Mouse (Mus musculus) brain, adult 2 months (tissue): ENCODE measurements around the gene Shroom1.

Experiments
- DNase-seq: peaks from one replicate; pipeline ENCODE4 v3.0.0; 2011; ENCODE audit warnings: low read depth, low spot score

The Shroom1 gene

GRCm38 (mm10) chr11:53508591-53508990, 51.6 kb downstream of the Shroom1 start:
- no peak for DNase-seq

GRCm38 (mm10) chr11:53510351-53510750, 53.3 kb downstream of the Shroom1 start:
- no peak for DNase-seq

DNA sequence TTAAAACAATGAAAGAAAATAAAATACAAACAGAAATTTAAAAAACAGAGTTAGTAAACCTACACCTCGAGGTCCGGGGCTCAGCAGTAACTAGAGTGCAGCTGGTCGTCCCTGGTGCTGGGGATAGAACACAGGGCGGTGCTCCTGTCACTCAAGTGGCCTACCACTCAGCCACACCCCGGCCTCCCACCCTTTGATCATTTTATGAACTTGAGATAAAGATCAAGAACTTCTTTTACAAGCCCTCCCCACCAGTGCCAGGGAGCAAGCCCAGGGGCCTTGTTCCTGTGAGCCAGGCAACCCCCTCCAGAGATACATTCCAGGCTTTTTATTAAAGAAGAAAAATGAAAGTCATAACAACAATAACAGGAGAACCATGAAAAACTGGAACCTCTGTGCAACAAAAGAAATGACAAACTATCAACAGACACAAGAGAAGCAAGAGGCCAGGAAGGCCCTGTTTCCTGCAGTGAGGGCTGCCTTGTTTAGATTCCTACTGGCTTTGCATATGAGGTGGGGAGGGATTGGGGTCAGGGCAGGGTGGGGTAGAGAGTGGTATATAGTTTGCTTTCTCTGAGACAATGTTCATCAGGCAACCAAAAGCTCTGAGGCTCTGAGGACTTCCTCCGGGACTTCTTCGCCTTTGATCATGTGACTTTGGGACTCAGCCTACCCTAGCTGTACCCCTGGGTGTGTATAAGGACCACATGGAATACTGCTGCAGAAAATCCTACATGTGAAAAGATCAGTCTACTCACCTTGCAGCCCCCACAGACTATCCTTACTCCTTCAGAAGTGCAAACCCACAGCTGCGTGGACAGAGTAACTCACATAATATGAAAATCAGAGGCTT, 60.0 kb downstream of the Shroom1 start:
- DNase-seq, result no peak
